Comparison of ENCODE assay signal across 28 mouse cellular contexts in the genomic region with DNA sequence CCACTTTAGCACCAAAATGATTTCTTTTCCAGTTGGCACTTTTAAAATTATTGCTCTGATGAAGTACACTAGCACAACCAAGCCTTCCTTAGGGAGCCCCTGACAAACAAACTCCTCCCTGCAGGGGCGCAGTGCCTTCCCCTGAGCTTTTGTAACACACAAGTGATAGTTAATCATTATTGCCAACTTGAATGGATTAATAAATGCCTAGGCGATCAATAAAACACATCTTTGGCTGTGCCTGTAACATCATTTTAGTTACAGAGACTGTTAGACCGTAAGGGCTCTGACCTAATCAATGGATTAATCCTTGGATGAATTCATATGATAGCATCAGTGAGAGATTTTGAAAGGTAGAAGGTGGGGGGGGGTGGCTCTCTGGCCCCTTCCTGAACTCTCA. TPM values are rescaled to one million over a fixed set of nuclear protein-coding genes. Genes with fewer than 3 reads are reported as not detected.
DNase-seq lines count a peak whose midpoint lies in the region; ATAC-seq and TF ChIP-seq lines count a peak whose summit lies in the region.
"Had no signal": no experiment of that assay in that cellular context is flagged by ENCODE, and none has a peak within 500 bp of the region (broad histone marks: within the 10 kb centered on the region; RNA-seq: fewer than 3 reads in every experiment).

No protein-coding gene starts in this region.

- H3K4me1 ChIP-seq in intestine, embryonic 14.5 days (replicated peaks; ENCODE audit: control insufficient read depth, insufficient read depth, low read length), result no peaks in the 10 kb centered on the region
- H3K4me1 ChIP-seq in intestine, postnatal 0 days (replicated peaks; ENCODE audit: control insufficient read depth, insufficient read depth, low read length), result no peaks in the 10 kb centered on the region
- H3K4me1 ChIP-seq in liver, embryonic 13.5 days (replicated peaks), result no peaks in the 10 kb centered on the region
- H3K4me1 ChIP-seq in liver, embryonic 11.5 days (replicated peaks; ENCODE audit: control insufficient read depth, insufficient read depth, low read length), result no peaks in the 10 kb centered on the region
- H3K4me1 ChIP-seq in intestine, embryonic 15.5 days (replicated peaks), result no peaks in the 10 kb centered on the region
- no peaks in the 10 kb centered on the region; the same call in 1 of the 2 replicates for H3K4me1 ChIP-seq in liver, postnatal 0 days (ENCODE audit: insufficient read depth)
- H3K4me1 ChIP-seq: embryonic facial prominence, embryonic 13.5 days; embryonic facial prominence, embryonic 15.5 days; forebrain, embryonic 10.5 days; forebrain, embryonic 12.5 days had no signal

- H3K9me3 ChIP-seq in intestine, embryonic 14.5 days (ENCODE audit: control insufficient read depth, low read length), result 0 out of 2 replicates have a peak, but pooled peaks cover 4% of the 10 kb centered on the region
- no peaks in the 10 kb centered on the region; the same call in 1 of the 2 replicates for H3K9me3 ChIP-seq in intestine, postnatal 0 days (ENCODE audit: control insufficient read depth)
- H3K9me3 ChIP-seq in liver, embryonic 13.5 days (replicated peaks), result no peaks in the 10 kb centered on the region
- H3K9me3 ChIP-seq in liver, embryonic 11.5 days (ENCODE audit: control insufficient read depth, low read length), result no peaks in the 10 kb centered on the region
- no peaks in the 10 kb centered on the region for H3K9me3 ChIP-seq in intestine, embryonic 15.5 days
- no peaks in the 10 kb centered on the region for H3K9me3 ChIP-seq in liver, postnatal 0 days (ENCODE audit: low read length)
- H3K9me3 ChIP-seq: embryonic facial prominence, embryonic 13.5 days; embryonic facial prominence, embryonic 15.5 days; forebrain, embryonic 10.5 days; forebrain, embryonic 12.5 days; G1E had no signal

- no peak overlapping the region for H3K4me3 ChIP-seq in intestine, embryonic 14.5 days (ENCODE audit: low read depth, low read length)
- no peak overlapping the region for H3K4me3 ChIP-seq in intestine, postnatal 0 days (ENCODE audit: low read depth, low read length)
- H3K4me3 ChIP-seq in liver, embryonic 13.5 days (replicated peaks), result no peak overlapping the region
- no peak overlapping the region for H3K4me3 ChIP-seq in liver, embryonic 11.5 days (ENCODE audit: low read depth, low read length)
- H3K4me3 ChIP-seq in intestine, embryonic 15.5 days (replicated peaks), result no peak overlapping the region
- no peak overlapping the region for H3K4me3 ChIP-seq in liver, postnatal 0 days (ENCODE audit: low read depth, low read length)
- H3K4me3 ChIP-seq: embryonic facial prominence, embryonic 13.5 days; embryonic facial prominence, embryonic 15.5 days; erythroblast, embryonic 14.5 days; forebrain, embryonic 10.5 days; forebrain, embryonic 12.5 days had no signal

- 76% methylated on average over 3 of the region's 3 CpGs for WGBS in intestine, embryonic 14.5 days
- WGBS in intestine, postnatal 0 days, result 49% methylated on average over 3 of the region's 3 CpGs
- WGBS in liver, embryonic 13.5 days (ENCODE audit: insufficient replicate concordance), result 69% methylated on average over 3 of the region's 3 CpGs
- 74% methylated on average over 3 of the region's 3 CpGs for WGBS in liver, embryonic 11.5 days
- WGBS in intestine, embryonic 15.5 days, result 65% methylated on average over 3 of the region's 3 CpGs
- WGBS in liver, postnatal 0 days (ENCODE audit: insufficient replicate concordance), result 55% methylated on average over 3 of the region's 3 CpGs

- ATAC-seq in intestine, embryonic 14.5 days (replicated peaks; ENCODE audit: low FRiP score, low TSS enrichment, low read depth), result 0 out of 2 replicates have a peak, but pooled peaks have one; percentile 3
- ATAC-seq in intestine, postnatal 0 days, result no peak
- ATAC-seq in liver, embryonic 13.5 days (ENCODE audit: low read depth), result 0 out of 2 replicates have a peak, but pooled peaks have one; percentile 26
- ATAC-seq in liver, embryonic 11.5 days (replicated peaks; ENCODE audit: low FRiP score), result no peak
- ATAC-seq in intestine, embryonic 15.5 days, result peak; percentile 59
- ATAC-seq in liver, postnatal 0 days, result peak; percentile 82
- ATAC-seq in megakaryocyte-erythroid progenitor cell, adult 5-6 weeks (replicated peaks; ENCODE audit: low FRiP score, low TSS enrichment, poor library complexity, severe bottlenecking), result no peak
- ATAC-seq: activated CD4-positive, CD25-positive, alpha-beta regulatory T cell, adult 4 months; CD4-positive, CD25-positive, alpha-beta regulatory T cell, adult 4 months; forebrain, embryonic 14.5 days; Patski had no signal

- no peak overlapping the region for H3K27ac ChIP-seq in intestine, embryonic 14.5 days (ENCODE audit: low read depth)
- H3K27ac ChIP-seq in intestine, postnatal 0 days (ENCODE audit: low read depth, low read length), result no peak overlapping the region
- no peak overlapping the region for H3K27ac ChIP-seq in liver, embryonic 13.5 days
- H3K27ac ChIP-seq in liver, embryonic 11.5 days (ENCODE audit: low read depth, low read length), result no peak overlapping the region
- H3K27ac ChIP-seq in intestine, embryonic 15.5 days, result no peak overlapping the region
- H3K27ac ChIP-seq in liver, postnatal 0 days (ENCODE audit: low read depth), result peak overlapping the region; percentile 17
- H3K27ac ChIP-seq: embryonic facial prominence, embryonic 13.5 days; embryonic facial prominence, embryonic 15.5 days; forebrain, embryonic 10.5 days; forebrain, embryonic 12.5 days had no signal

- H3K36me3 ChIP-seq in intestine, embryonic 14.5 days (ENCODE audit: control insufficient read depth, insufficient read depth, low read length), result no peaks in the 10 kb centered on the region
- H3K36me3 ChIP-seq in intestine, postnatal 0 days (ENCODE audit: control insufficient read depth, insufficient read depth), result no peaks in the 10 kb centered on the region
- no peaks in the 10 kb centered on the region for H3K36me3 ChIP-seq in liver, embryonic 13.5 days
- no peaks in the 10 kb centered on the region for H3K36me3 ChIP-seq in liver, embryonic 11.5 days (ENCODE audit: control insufficient read depth, insufficient read depth, low read length)
- H3K36me3 ChIP-seq in intestine, embryonic 15.5 days, result no peaks in the 10 kb centered on the region
- H3K36me3 ChIP-seq in liver, postnatal 0 days (replicated peaks; ENCODE audit: insufficient read depth, low read length), result no peaks in the 10 kb centered on the region
- H3K36me3 ChIP-seq: embryonic facial prominence, embryonic 13.5 days; embryonic facial prominence, embryonic 15.5 days; forebrain, embryonic 10.5 days; forebrain, embryonic 12.5 days; G1E had no signal

- no peak for TF ChIP-seq EP300 in liver, postnatal 0 days (IDR thresholded peaks at IDR 0.05; ENCODE audit: low read depth)

- H3K4me2 ChIP-seq in intestine, embryonic 14.5 days (ENCODE audit: low read length), result no peak overlapping the region
- no peak overlapping the region for H3K4me2 ChIP-seq in intestine, postnatal 0 days (replicated peaks; ENCODE audit: low read depth)
- H3K4me2 ChIP-seq in liver, embryonic 13.5 days, result no peak overlapping the region
- H3K4me2 ChIP-seq in liver, embryonic 11.5 days, result no peak overlapping the region
- H3K4me2 ChIP-seq in intestine, embryonic 15.5 days (replicated peaks), result no peak overlapping the region
- H3K4me2 ChIP-seq in liver, postnatal 0 days (ENCODE audit: low read depth, low read length), result no peak overlapping the region; the same call in 1 of the 2 replicates
- H3K4me2 ChIP-seq: embryonic facial prominence, embryonic 13.5 days; embryonic facial prominence, embryonic 15.5 days; forebrain, embryonic 12.5 days had no signal

- no peak overlapping the region for H3K9ac ChIP-seq in intestine, embryonic 14.5 days (ENCODE audit: low read length)
- no peak overlapping the region for H3K9ac ChIP-seq in intestine, postnatal 0 days (ENCODE audit: low read depth, low read length)
- no peak overlapping the region for H3K9ac ChIP-seq in liver, embryonic 13.5 days
- no peak overlapping the region for H3K9ac ChIP-seq in liver, embryonic 11.5 days (ENCODE audit: low read depth, low read length)
- H3K9ac ChIP-seq in intestine, embryonic 15.5 days, result no peak overlapping the region
- peak overlapping the region; percentile 11; the same call in 1 of the 2 replicates for H3K9ac ChIP-seq in liver, postnatal 0 days (replicated peaks)
- H3K9ac ChIP-seq: embryonic facial prominence, embryonic 13.5 days; embryonic facial prominence, embryonic 15.5 days; forebrain, embryonic 12.5 days had no signal

- TF ChIP-seq CTCF in intestine, postnatal 0 days (IDR thresholded peaks at IDR 0.05; ENCODE audit: low read depth), result no peak
- TF ChIP-seq CTCF in liver, postnatal 0 days (IDR thresholded peaks at IDR 0.05; ENCODE audit: low read depth), result 0 out of 2 replicates have a peak, but pooled peaks have one; percentile 2

- no peaks in the 10 kb centered on the region for H3K27me3 ChIP-seq in intestine, embryonic 14.5 days (replicated peaks; ENCODE audit: control insufficient read depth, insufficient read depth, low read length)
- no peaks in the 10 kb centered on the region for H3K27me3 ChIP-seq in intestine, postnatal 0 days (replicated peaks; ENCODE audit: control insufficient read depth, insufficient read depth, low read length)
- H3K27me3 ChIP-seq in liver, embryonic 13.5 days, result no peaks in the 10 kb centered on the region
- no peaks in the 10 kb centered on the region for H3K27me3 ChIP-seq in liver, embryonic 11.5 days (replicated peaks; ENCODE audit: control insufficient read depth, insufficient read depth, low read length)
- H3K27me3 ChIP-seq in intestine, embryonic 15.5 days (replicated peaks), result no peaks in the 10 kb centered on the region
- no peaks in the 10 kb centered on the region for H3K27me3 ChIP-seq in liver, postnatal 0 days (ENCODE audit: insufficient read depth, low read length)
- H3K27me3 ChIP-seq: CH12.LX; embryonic facial prominence, embryonic 13.5 days; embryonic facial prominence, embryonic 15.5 days; forebrain, embryonic 12.5 days; Patski had no signal

- DNase-seq in intestine, embryonic 14.5 days (ENCODE audit: low spot score), result no peak
- DNase-seq in liver, embryonic 13.5 days, result no peak
- no peak for DNase-seq in liver, embryonic 11.5 days (ENCODE audit: low spot score)
- DNase-seq in liver, postnatal 0 days, result no peak
- DNase-seq: adrenal gland, adult 8-10 months; adrenal gland, postnatal 14 days; adrenal gland, postnatal 36 days; B cell, adult 2 months; cerebellum, adult 11-12 months; cerebellum, adult 2 months; cerebellum, adult 9-10 months; cerebellum, postnatal 10 days; cerebellum, postnatal 25 days; embryo, embryonic 11 days had no signal

RNA-seq across cellular contexts. Expression of a gene that starts 6.2 kb away (rescaled TPM):
- polyA plus RNA-seq in intestine, embryonic 14.5 days (2014; fragmentation: Nextera tagmentation; extraction: Ambion mirVana), result 33.1 and 33.6 TPM in 2 replicates
- 27.3 and 29.0 TPM in 2 replicates for polyA plus RNA-seq in intestine, postnatal 0 days (2015; fragmentation: Nextera tagmentation; extraction: Ambion mirVana)
- polyA plus RNA-seq in liver, embryonic 13.5 days (2015; fragmentation: Nextera tagmentation; extraction: Ambion mirVana), result 2.1 and 2.7 TPM in 2 replicates
- polyA plus RNA-seq in liver, embryonic 11.5 days (2014; fragmentation: Nextera tagmentation; extraction: Ambion mirVana), result 1.7 and 1.9 TPM in 2 replicates
- polyA plus RNA-seq in intestine, embryonic 15.5 days (2015; fragmentation: Nextera tagmentation; extraction: Ambion mirVana), result 40.8 and 44.2 TPM in 2 replicates
- 8.6 and 10.3 TPM in 2 replicates for polyA plus RNA-seq in liver, postnatal 0 days (2015; fragmentation: Nextera tagmentation; extraction: Ambion mirVana)
- total RNA-seq in megakaryocyte-erythroid progenitor cell, adult 5-6 weeks (2014; fragmentation: Nextera tagmentation), result 0.32 TPM in 1 of 2 replicates, not detected in the other
- not detected in 2 replicates for total RNA-seq in megakaryocyte-erythroid progenitor cell, adult 5-6 weeks (2017)
- total RNA-seq: CH12.LX, G1E had no signal
- polyA plus RNA-seq: activated CD4-positive, CD25-positive, alpha-beta regulatory T cell, adult 4 months; CD4-positive, CD25-positive, alpha-beta regulatory T cell, adult 4 months; erythroblast, embryonic 14.5 days; G1E; Patski had no signal

Comparison
In these comparisons a context has a peak if more than half of its experiments do, and no peak if none do; other contexts are left out.
1. ATAC-seq: peak in intestine, embryonic 14.5 days (single experiment), liver, embryonic 13.5 days (single experiment), intestine, embryonic 15.5 days (single experiment) and liver, postnatal 0 days (single experiment); none in intestine, postnatal 0 days (single experiment), liver, embryonic 11.5 days (single experiment) and megakaryocyte-erythroid progenitor cell, adult 5-6 weeks (single experiment).